Mouse (Mus musculus): ENCODE data around the gene Pih1d2. TPM values are rescaled to one million over a fixed set of nuclear protein-coding genes. Genes with fewer than 3 reads are reported as not detected.

The Pih1d2 gene
- polyA plus RNA-seq, 1 experiment from 2014 or later, result 3.7 TPM

- no peak overlapping the region for H3K9ac ChIP-seq
- H3K27me3 ChIP-seq, result no peaks in the 10 kb centered on the region
- H3K27ac ChIP-seq, result no peak overlapping the region
- WGBS, result 84% methylated on average over 8 of the region's 8 CpGs
- no peak for ATAC-seq (ENCODE audit: insufficient number of reproducible peaks, insufficient read depth, low FRiP score, low TSS enrichment, low read depth)
- peaks cover 55% of the 10 kb centered on the region for H3K36me3 ChIP-seq
- H3K4me1 ChIP-seq, result no peaks in the 10 kb centered on the region
- no peak overlapping the region for H3K4me2 ChIP-seq
- H3K9me3 ChIP-seq, result no peaks in the 10 kb centered on the region
- no peak overlapping the region for H3K4me3 ChIP-seq
Observed at GRCm38 (mm10) chr9:50667579-50668498, 50.7 kb downstream of the Pih1d2 start.

DNA sequence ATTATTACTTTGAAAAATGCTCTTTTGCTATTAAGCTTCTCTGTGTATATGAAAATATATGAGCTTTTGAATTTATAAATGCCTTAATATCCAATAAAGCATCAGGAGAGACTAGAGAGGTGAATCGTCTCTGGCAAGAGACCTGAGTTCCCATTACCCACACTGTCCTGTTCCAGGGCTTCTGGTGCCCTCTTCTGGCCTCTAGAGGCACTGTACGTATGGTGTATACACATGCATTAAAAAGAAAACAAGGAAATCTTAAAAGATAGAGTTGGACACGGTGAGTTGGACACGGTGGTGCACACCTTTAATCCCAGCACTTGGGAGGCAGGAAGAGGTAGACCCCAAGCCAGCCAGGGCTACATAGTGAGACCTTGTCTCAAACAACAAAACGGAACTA lies 53.6 kb downstream of the Pih1d2 start:
- Histone ChIP-seq H3K36me3 (peaks cover 40% of the 10 kb centered on the region), H3K9ac (no peak overlapping the region), H3K27me3 (no peaks in the 10 kb centered on the region), H3K9me3 (no peaks in the 10 kb centered on the region), H3K27ac (no peak overlapping the region), H3K4me1 (no peaks in the 10 kb centered on the region), H3K4me3 (no peak overlapping the region), H3K4me2 (no peak overlapping the region)
- no peak for ATAC-seq (ENCODE audit: insufficient number of reproducible peaks, insufficient read depth, low FRiP score, low TSS enrichment, low read depth)
- 36% methylated on average over 5 of the region's 5 CpGs for WGBS

Other genes starting within 250 kb of the Pih1d2 start
- gene Plet1, start 122.8 kb upstream of the Pih1d2 start, polyA plus RNA-seq (2015; fragmentation: Nextera tagmentation; extraction: Ambion mirVana), result 0.59 and 1.1 TPM in 2 replicates
- gene Pts, start 88.6 kb upstream of the Pih1d2 start, polyA plus RNA-seq (2015; fragmentation: Nextera tagmentation; extraction: Ambion mirVana), result 79.4 and 87.9 TPM in 2 replicates
- gene Il18, start 62.5 kb upstream of the Pih1d2 start, polyA plus RNA-seq (2015; fragmentation: Nextera tagmentation; extraction: Ambion mirVana), result 5.1 TPM in 2 replicates
- gene Bco2, start 62.1 kb upstream of the Pih1d2 start, polyA plus RNA-seq (2015; fragmentation: Nextera tagmentation; extraction: Ambion mirVana), result 0.15 and 0.40 TPM in 2 replicates
- gene Tex12, start 56.0 kb upstream of the Pih1d2 start, polyA plus RNA-seq (2015; fragmentation: Nextera tagmentation; extraction: Ambion mirVana), result 0.26 TPM in 1 of 2 replicates, not detected in the other
- gene Sdhd, start 13.5 kb upstream of the Pih1d2 start, polyA plus RNA-seq (2015; fragmentation: Nextera tagmentation; extraction: Ambion mirVana), result 241 and 249 TPM in 2 replicates
- 286 and 288 TPM in 2 replicates for gene Timm8b, start 13.4 kb upstream of the Pih1d2 start, polyA plus RNA-seq (2015; fragmentation: Nextera tagmentation; extraction: Ambion mirVana)
- gene Nkapd1, start 143 bp downstream of the Pih1d2 start, polyA plus RNA-seq (2015; fragmentation: Nextera tagmentation; extraction: Ambion mirVana), result 28.6 and 30.1 TPM in 2 replicates
- gene Dlat, start 42.5 kb downstream of the Pih1d2 start, polyA plus RNA-seq (2015; fragmentation: Nextera tagmentation; extraction: Ambion mirVana), result 38.0 and 42.4 TPM in 2 replicates
- gene Dixdc1, start 122.2 kb downstream of the Pih1d2 start, polyA plus RNA-seq (2015; fragmentation: Nextera tagmentation; extraction: Ambion mirVana), result 22.6 and 23.3 TPM in 2 replicates
- gene 2310030G06Rik, start 129.2 kb downstream of the Pih1d2 start, polyA plus RNA-seq (2015; fragmentation: Nextera tagmentation; extraction: Ambion mirVana), result 6.0 and 6.7 TPM in 2 replicates
- gene Cryab, start 134.0 kb downstream of the Pih1d2 start, polyA plus RNA-seq (2015; fragmentation: Nextera tagmentation; extraction: Ambion mirVana), result 17.1 and 21.3 TPM in 2 replicates
- 4.8 and 5.7 TPM in 2 replicates for gene Hspb2, start 135.0 kb downstream of the Pih1d2 start, polyA plus RNA-seq (2015; fragmentation: Nextera tagmentation; extraction: Ambion mirVana)
- 11.1 and 12.4 TPM in 2 replicates for gene Fdxacb1, start 150.9 kb downstream of the Pih1d2 start, polyA plus RNA-seq (2015; fragmentation: Nextera tagmentation; extraction: Ambion mirVana)
- gene Alg9, start 157.7 kb downstream of the Pih1d2 start, polyA plus RNA-seq (2015; fragmentation: Nextera tagmentation; extraction: Ambion mirVana), result 36.9 and 43.8 TPM in 2 replicates
- 35.6 and 39.8 TPM in 2 replicates for gene 1110032A03Rik, start 158.2 kb downstream of the Pih1d2 start, polyA plus RNA-seq (2015; fragmentation: Nextera tagmentation; extraction: Ambion mirVana)
- gene Ppp2r1b, start 228.0 kb downstream of the Pih1d2 start, polyA plus RNA-seq (2015; fragmentation: Nextera tagmentation; extraction: Ambion mirVana), result 72.2 and 75.3 TPM in 2 replicates

All from embryonic facial prominence, embryonic 13.5 days (tissue).